Mouse (Mus musculus) brown adipose tissue, adult 24 weeks (tissue): Measurements from ENCODE around the gene Tmcc1. TPM values are rescaled to one million over a fixed set of nuclear protein-coding genes. Genes with fewer than 3 reads are reported as not detected.
"Not testable (repeated sequence)": the region's sequence is repeated elsewhere in the genome, so short reads cannot be mapped to it uniquely, and the experiment has no call there.

Source experiments
- H3K27ac ChIP-seq: fragments of 200-500 bp; replicated peaks from 2 replicates; pipeline ENCODE4 v1.5.1; 2012; ENCODE audit warnings: low read depth, mild to moderate bottlenecking, low read length
- H3K4me1 ChIP-seq: fragments of 200-500 bp; 2 replicates; pipeline ENCODE4 v1.6.1; 2012; ENCODE audit warnings: low read length, mixed read lengths; ENCODE audit not compliant: control insufficient read depth, insufficient read depth, insufficient read length
- H3K4me3 ChIP-seq: fragments of 200-500 bp; 2 replicates; pipeline ENCODE4 v1.5.1; 2012; ENCODE audit warnings: low read depth, mild to moderate bottlenecking, low read length, moderate library complexity; ENCODE audit not compliant: insufficient read depth
- polyA plus RNA-seq: library from polyadenylated mRNA; stranded (reverse); fragments of >200 nt; gene quantifications from 2 replicates; pipeline ENCODE4 v1.2.4, GENCODE M21; 2012; ENCODE audit not compliant: missing spikeins, insufficient read depth, insufficient read length

The Tmcc1 gene
- polyA plus RNA-seq, 1 experiment: 10.9 TPM

GRCm38 (mm10) chr6:116072746-116073261 is 120.5 kb downstream of the Tmcc1 start:
- Histone ChIP-seq H3K27ac (peak overlapping the region; percentile 70), H3K4me1 (peaks cover 6% of the 10 kb centered on the region; the same call in 1 of the 2 replicates), H3K4me3 (peak overlapping the region; percentile 24)

GRCm38 (mm10) chr6:116072221-116072745 is 121.0 kb downstream of the Tmcc1 start:
- peaks cover 3% of the 10 kb centered on the region; the same call in 1 of the 2 replicates for H3K4me1 ChIP-seq
- peak overlapping the region; percentile 24 for H3K4me3 ChIP-seq
- peak overlapping the region; percentile 70 for H3K27ac ChIP-seq

- Histone ChIP-seq H3K27ac (no peak overlapping the region), H3K4me1 (peaks cover 3% of the 10 kb centered on the region; the same call in 1 of the 2 replicates), H3K4me3 (no peak overlapping the region)
Measured at GRCm38 (mm10) chr6:116071781-116072180, 121.5 kb downstream of the Tmcc1 start.

GRCm38 (mm10) chr6:116070558-116070957 is 122.7 kb downstream of the Tmcc1 start:
- no peak overlapping the region for H3K4me3 ChIP-seq
- H3K4me1 ChIP-seq: peaks cover 3% of the 10 kb centered on the region; the same call in 1 of the 2 replicates
- no peak overlapping the region for H3K27ac ChIP-seq

- no peak overlapping the region for H3K27ac ChIP-seq
- no peaks in the 10 kb centered on the region; the same call in 1 of the 2 replicates for H3K4me1 ChIP-seq
- H3K4me3 ChIP-seq: no peak overlapping the region
Measured at GRCm38 (mm10) chr6:116063516-116063915, 129.8 kb downstream of the Tmcc1 start.

- H3K27ac ChIP-seq, H3K4me3 ChIP-seq: not testable (repeated sequence)
Measured at GRCm38 (mm10) chr6:116059542-116059941, 133.7 kb downstream of the Tmcc1 start.

GRCm38 (mm10) chr6:116058541-116059300 is 134.6 kb downstream of the Tmcc1 start:
- no peak overlapping the region for H3K4me3 ChIP-seq
- peaks cover 20% of the 10 kb centered on the region for H3K4me1 ChIP-seq
- H3K27ac ChIP-seq: 0 out of 2 replicates have a peak overlapping the region, but pooled peaks have one; percentile 8

More at GRCm38 (mm10) chr6:116059542-116059941, 133.7 kb downstream of the Tmcc1 start:
- H3K4me1 ChIP-seq: peaks cover 14% of the 10 kb centered on the region

GRCm38 (mm10) chr6:116056676-116057264 is 136.5 kb downstream of the Tmcc1 start:
- Histone ChIP-seq H3K4me3 (no peak overlapping the region), H3K27ac (no peak overlapping the region)

GRCm38 (mm10) chr6:116055766-116056165 is 137.5 kb downstream of the Tmcc1 start:
- Histone ChIP-seq H3K4me1 (peaks cover 20% of the 10 kb centered on the region), H3K4me3 (no peak overlapping the region), H3K27ac (no peak overlapping the region)

More at GRCm38 (mm10) chr6:116056676-116057264, 136.5 kb downstream of the Tmcc1 start:
- peaks cover 20% of the 10 kb centered on the region for H3K4me1 ChIP-seq

- H3K27ac ChIP-seq: peak overlapping the region; percentile 90
Measured at GRCm38 (mm10) chr6:116055001-116055471, 138.2 kb downstream of the Tmcc1 start.

GRCm38 (mm10) chr6:116047896-116048295 is 145.4 kb downstream of the Tmcc1 start:
- Histone ChIP-seq H3K4me1 (peaks cover 2% of the 10 kb centered on the region; the same call in 1 of the 2 replicates), H3K27ac (no peak overlapping the region), H3K4me3 (no peak overlapping the region)

More at GRCm38 (mm10) chr6:116055001-116055471, 138.2 kb downstream of the Tmcc1 start:
- Histone ChIP-seq H3K4me3 (no peak overlapping the region), H3K4me1 (peaks cover 20% of the 10 kb centered on the region)

GRCm38 (mm10) chr6:116047366-116047765 is 145.9 kb downstream of the Tmcc1 start:
- Histone ChIP-seq H3K4me1 (peaks cover 2% of the 10 kb centered on the region; the same call in 1 of the 2 replicates), H3K27ac (no peak overlapping the region), H3K4me3 (no peak overlapping the region)

- Histone ChIP-seq H3K4me3 (no peak overlapping the region), H3K4me1 (peaks cover 2% of the 10 kb centered on the region; the same call in 1 of the 2 replicates), H3K27ac (no peak overlapping the region)
Measured at GRCm38 (mm10) chr6:116044039-116044438, 149.2 kb downstream of the Tmcc1 start.

- peaks cover 3% of the 10 kb centered on the region; the same call in 1 of the 2 replicates for H3K4me1 ChIP-seq
- no peak overlapping the region for H3K4me3 ChIP-seq
- no peak overlapping the region for H3K27ac ChIP-seq
Measured at GRCm38 (mm10) chr6:116038222-116038621, 155.1 kb downstream of the Tmcc1 start.

GRCm38 (mm10) chr6:116037281-116037831 is 155.9 kb downstream of the Tmcc1 start:
- Histone ChIP-seq H3K4me3 (no peak overlapping the region), H3K27ac (no peak overlapping the region), H3K4me1 (peaks cover 3% of the 10 kb centered on the region; the same call in 1 of the 2 replicates)
